Mouse (Mus musculus): ENCODE measurements around the gene Pgap2. TPM values are rescaled to one million over a fixed set of nuclear protein-coding genes. Genes with fewer than 3 reads are reported as not detected.

The Pgap2 gene
- polyA plus RNA-seq, 1 experiment, result 58.0 TPM

DNA sequence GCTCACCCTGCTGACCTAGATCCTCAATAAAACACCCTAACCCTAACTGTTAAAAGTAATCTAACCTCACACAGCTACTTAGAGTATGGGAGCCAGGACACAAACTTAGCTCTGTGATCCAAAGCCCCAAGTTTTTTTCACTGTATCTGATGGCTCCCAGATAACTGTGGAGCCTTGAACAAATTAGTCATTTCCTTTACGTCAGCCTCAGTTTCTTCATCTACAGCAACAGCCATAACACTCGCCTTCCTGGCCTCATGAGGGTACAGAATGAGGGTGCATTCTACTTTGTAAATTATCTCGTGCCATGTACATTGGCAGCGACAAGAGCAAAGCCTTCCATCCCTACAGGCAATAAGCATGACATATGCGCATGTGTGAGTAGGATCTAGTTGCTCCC is 32.4 kb downstream of the Pgap2 start:
- 74% methylated on average over 5 of the region's 5 CpGs for WGBS
- TF ChIP-seq POLR2A (IDR thresholded peaks at IDR 0.05; ENCODE audit: low read depth, low read length) (no peak), CTCF (IDR thresholded peaks at IDR 0.05; ENCODE audit: extremely low read depth, insufficient read length, insufficient replicate concordance, low read depth, low read length) (no peak)
- H3K27me3 ChIP-seq (ENCODE audit: control insufficient read depth, insufficient read depth, low read length), result no peaks in the 10 kb centered on the region
- H3K4me3 ChIP-seq (ENCODE audit: low read depth, low read length), result no peak overlapping the region
- no peak overlapping the region for H3K27ac ChIP-seq (ENCODE audit: insufficient read depth, low read depth, low read length)
- H3K36me3 ChIP-seq (ENCODE audit: control insufficient read depth, insufficient read depth, low read length), result peaks cover 36% of the 10 kb centered on the region
- H3K4me1 ChIP-seq (ENCODE audit: control insufficient read depth, insufficient read depth, insufficient read length, low read length), result peaks cover 46% of the 10 kb centered on the region

DNA sequence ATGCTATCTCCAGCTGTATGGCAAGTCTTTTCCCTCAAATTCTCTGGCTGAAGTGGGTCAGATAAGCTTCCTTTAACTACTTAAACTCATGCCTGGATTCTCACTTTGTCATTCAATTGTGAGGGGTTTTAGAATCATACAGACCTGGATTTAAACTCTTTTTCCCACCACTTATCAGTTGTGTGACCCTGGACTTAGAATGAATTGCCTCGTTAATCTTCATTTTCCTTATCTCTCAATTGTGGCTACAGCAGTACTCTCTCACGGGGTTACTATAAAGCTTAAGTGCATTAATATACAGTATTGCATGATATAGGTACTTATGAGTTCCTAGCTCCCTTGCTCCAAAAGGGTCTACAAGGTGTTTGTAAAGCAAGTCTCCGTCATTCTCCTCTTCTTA is 32.9 kb downstream of the Pgap2 start:
- peaks cover 51% of the 10 kb centered on the region for H3K4me1 ChIP-seq (ENCODE audit: control insufficient read depth, insufficient read depth, insufficient read length, low read length)
- 40% methylated on average over 3 of the region's 3 CpGs for WGBS
- peak overlapping the region; percentile 74; the same call in 1 of the 2 replicates for H3K27ac ChIP-seq (ENCODE audit: insufficient read depth, low read depth, low read length)
- peaks cover 31% of the 10 kb centered on the region for H3K36me3 ChIP-seq (ENCODE audit: control insufficient read depth, insufficient read depth, low read length)
- TF ChIP-seq POLR2A (IDR thresholded peaks at IDR 0.05; ENCODE audit: low read depth, low read length) (no peak), CTCF (IDR thresholded peaks at IDR 0.05; ENCODE audit: extremely low read depth, insufficient read length, insufficient replicate concordance, low read depth, low read length) (no peak)
- H3K4me3 ChIP-seq (ENCODE audit: low read depth, low read length), result no peak overlapping the region
- no peaks in the 10 kb centered on the region for H3K27me3 ChIP-seq (ENCODE audit: control insufficient read depth, insufficient read depth, low read length)

DNA sequence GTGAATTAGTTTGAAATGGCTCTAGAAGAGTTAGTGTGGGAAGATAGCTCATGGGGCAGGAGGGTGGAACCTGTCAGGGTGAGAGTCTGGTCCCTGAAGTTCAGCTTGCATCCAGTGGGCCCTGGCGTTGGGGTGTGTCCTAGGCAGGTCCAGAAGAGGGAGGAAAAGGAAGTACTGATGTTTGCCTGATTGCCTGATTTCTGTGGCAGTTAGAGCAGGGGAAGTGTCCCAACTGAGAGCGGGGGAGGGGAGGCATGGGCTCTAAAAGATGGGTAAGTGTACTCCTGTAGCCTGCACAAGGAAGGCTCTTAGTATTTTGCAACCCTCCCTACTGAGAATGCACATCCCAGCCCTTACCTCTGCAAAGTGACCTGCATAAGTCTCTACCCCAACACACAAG is 33.9 kb downstream of the Pgap2 start:
- H3K4me3 ChIP-seq (ENCODE audit: low read depth, low read length), result no peak overlapping the region
- peaks cover 26% of the 10 kb centered on the region for H3K36me3 ChIP-seq (ENCODE audit: control insufficient read depth, insufficient read depth, low read length)
- peaks cover 54% of the 10 kb centered on the region for H3K4me1 ChIP-seq (ENCODE audit: control insufficient read depth, insufficient read depth, insufficient read length, low read length)
- no peak for TF ChIP-seq POLR2A (IDR thresholded peaks at IDR 0.05; ENCODE audit: low read depth, low read length)
- no peak for TF ChIP-seq CTCF (IDR thresholded peaks at IDR 0.05; ENCODE audit: extremely low read depth, insufficient read length, insufficient replicate concordance, low read depth, low read length)
- WGBS, result 55% methylated on average over 2 of the region's 2 CpGs
- peak overlapping the region; percentile 74 for H3K27ac ChIP-seq (ENCODE audit: insufficient read depth, low read depth, low read length)
- no peaks in the 10 kb centered on the region for H3K27me3 ChIP-seq (ENCODE audit: control insufficient read depth, insufficient read depth, low read length)

DNA sequence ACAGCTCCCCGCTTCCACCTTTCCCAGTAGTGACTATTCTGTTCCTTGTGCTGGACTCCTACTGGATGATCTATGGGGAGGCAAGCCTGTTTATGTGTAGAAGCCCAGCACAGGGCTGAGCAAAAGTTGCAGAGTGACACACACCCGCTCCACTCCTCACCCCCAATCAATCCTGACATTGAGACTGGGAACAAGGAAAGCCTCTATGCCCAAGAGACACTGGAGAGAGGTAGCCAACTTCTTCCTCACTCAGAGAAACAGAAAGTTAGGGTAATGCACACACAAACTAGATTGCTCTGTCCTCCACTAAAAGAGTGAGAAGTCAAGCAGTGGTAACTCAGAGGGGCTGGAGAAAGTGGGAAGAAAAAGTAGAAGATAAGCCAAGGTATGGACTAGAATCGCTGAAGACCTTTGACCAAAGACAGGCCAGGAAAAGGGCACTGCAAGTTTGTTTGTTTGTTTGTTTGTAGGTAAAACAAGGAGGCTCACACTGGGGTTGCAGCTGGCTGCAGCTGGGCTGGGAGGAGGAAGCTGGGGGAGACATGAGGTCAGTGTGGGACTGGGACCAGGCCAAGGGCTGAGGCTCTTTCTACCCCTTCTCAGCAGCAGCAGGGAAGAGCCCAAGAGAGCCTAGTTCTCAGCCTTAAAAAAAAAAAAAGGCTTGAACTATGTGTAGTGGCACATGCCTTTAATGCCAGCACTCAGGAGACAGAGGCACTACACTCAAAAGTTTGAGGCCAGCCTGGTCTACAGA is 35.0 kb downstream of the Pgap2 start:
- no peak overlapping the region for H3K4me3 ChIP-seq (ENCODE audit: low read depth, low read length)
- TF ChIP-seq POLR2A (IDR thresholded peaks at IDR 0.05; ENCODE audit: low read depth, low read length) (no peak), CTCF (IDR thresholded peaks at IDR 0.05; ENCODE audit: extremely low read depth, insufficient read length, insufficient replicate concordance, low read depth, low read length) (no peak)
- 39% methylated on average over 3 of the region's 3 CpGs for WGBS
- no peaks in the 10 kb centered on the region for H3K27me3 ChIP-seq (ENCODE audit: control insufficient read depth, insufficient read depth, low read length)
- H3K36me3 ChIP-seq (ENCODE audit: control insufficient read depth, insufficient read depth, low read length), result peaks cover 16% of the 10 kb centered on the region
- peaks cover 54% of the 10 kb centered on the region for H3K4me1 ChIP-seq (ENCODE audit: control insufficient read depth, insufficient read depth, insufficient read length, low read length)
- H3K27ac ChIP-seq (ENCODE audit: insufficient read depth, low read depth, low read length), result peak overlapping the region; percentile 74

DNA sequence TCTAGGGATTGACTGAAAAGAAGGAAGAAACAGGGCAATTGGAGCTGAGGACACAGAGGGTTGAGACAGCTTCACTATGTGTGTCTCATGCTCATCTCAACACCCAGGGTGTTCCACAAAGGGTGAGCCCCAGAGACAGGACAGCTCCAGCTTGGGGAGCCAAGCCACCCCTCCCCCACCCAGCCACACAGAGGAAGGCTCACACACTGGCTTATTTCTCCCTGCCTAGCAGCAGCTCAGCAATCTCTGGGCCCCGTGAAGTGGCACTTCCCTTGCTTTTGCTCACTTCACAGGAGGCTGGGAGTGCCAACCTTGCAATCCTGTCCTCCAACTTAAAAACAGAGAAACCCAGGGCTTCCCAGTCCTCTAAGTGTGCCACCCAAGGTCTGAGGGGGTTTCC is 35.8 kb downstream of the Pgap2 start:
- peak overlapping the region; percentile 74 for H3K27ac ChIP-seq (ENCODE audit: insufficient read depth, low read depth, low read length)
- no peaks in the 10 kb centered on the region for H3K27me3 ChIP-seq (ENCODE audit: control insufficient read depth, insufficient read depth, low read length)
- no peak overlapping the region for H3K4me3 ChIP-seq (ENCODE audit: low read depth, low read length)
- TF ChIP-seq POLR2A (IDR thresholded peaks at IDR 0.05; ENCODE audit: low read depth, low read length) (no peak), CTCF (IDR thresholded peaks at IDR 0.05; ENCODE audit: extremely low read depth, insufficient read length, insufficient replicate concordance, low read depth, low read length) (no peak)
- peaks cover 12% of the 10 kb centered on the region for H3K36me3 ChIP-seq (ENCODE audit: control insufficient read depth, insufficient read depth, low read length)
- WGBS, result 11% methylated on average over 1 of the region's 1 CpGs
- peaks cover 54% of the 10 kb centered on the region for H3K4me1 ChIP-seq (ENCODE audit: control insufficient read depth, insufficient read depth, insufficient read length, low read length)

DNA sequence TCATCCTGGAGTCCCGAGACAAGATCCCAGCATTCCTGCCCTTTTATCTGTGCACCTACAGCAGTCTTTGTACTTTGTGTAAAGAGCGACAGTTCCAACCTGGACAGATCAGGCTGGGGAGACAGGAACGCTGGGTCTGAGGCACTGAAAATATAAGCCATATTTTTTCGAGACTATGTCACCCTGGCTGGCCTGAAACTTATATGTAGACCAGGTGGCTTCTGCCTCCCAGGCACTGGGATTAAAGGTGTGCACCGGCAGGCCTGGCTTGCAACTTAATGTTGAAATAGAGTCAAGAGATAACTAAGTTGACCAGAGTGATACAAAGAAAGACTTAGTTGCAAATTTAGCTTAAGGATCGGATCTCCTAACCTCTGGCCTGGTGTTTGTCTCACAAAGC is 36.3 kb downstream of the Pgap2 start:
- peak overlapping the region; percentile 74 for H3K27ac ChIP-seq (ENCODE audit: insufficient read depth, low read depth, low read length)
- 21% methylated on average over 6 of the region's 6 CpGs for WGBS
- H3K36me3 ChIP-seq (ENCODE audit: control insufficient read depth, insufficient read depth, low read length), result peaks cover 7% of the 10 kb centered on the region
- peaks cover 54% of the 10 kb centered on the region for H3K4me1 ChIP-seq (ENCODE audit: control insufficient read depth, insufficient read depth, insufficient read length, low read length)
- no peaks in the 10 kb centered on the region for H3K27me3 ChIP-seq (ENCODE audit: control insufficient read depth, insufficient read depth, low read length)
- H3K4me3 ChIP-seq (ENCODE audit: low read depth, low read length), result no peak overlapping the region
- TF ChIP-seq POLR2A (IDR thresholded peaks at IDR 0.05; ENCODE audit: low read depth, low read length) (no peak), CTCF (IDR thresholded peaks at IDR 0.05; ENCODE audit: extremely low read depth, insufficient read length, insufficient replicate concordance, low read depth, low read length) (no peak)

DNA sequence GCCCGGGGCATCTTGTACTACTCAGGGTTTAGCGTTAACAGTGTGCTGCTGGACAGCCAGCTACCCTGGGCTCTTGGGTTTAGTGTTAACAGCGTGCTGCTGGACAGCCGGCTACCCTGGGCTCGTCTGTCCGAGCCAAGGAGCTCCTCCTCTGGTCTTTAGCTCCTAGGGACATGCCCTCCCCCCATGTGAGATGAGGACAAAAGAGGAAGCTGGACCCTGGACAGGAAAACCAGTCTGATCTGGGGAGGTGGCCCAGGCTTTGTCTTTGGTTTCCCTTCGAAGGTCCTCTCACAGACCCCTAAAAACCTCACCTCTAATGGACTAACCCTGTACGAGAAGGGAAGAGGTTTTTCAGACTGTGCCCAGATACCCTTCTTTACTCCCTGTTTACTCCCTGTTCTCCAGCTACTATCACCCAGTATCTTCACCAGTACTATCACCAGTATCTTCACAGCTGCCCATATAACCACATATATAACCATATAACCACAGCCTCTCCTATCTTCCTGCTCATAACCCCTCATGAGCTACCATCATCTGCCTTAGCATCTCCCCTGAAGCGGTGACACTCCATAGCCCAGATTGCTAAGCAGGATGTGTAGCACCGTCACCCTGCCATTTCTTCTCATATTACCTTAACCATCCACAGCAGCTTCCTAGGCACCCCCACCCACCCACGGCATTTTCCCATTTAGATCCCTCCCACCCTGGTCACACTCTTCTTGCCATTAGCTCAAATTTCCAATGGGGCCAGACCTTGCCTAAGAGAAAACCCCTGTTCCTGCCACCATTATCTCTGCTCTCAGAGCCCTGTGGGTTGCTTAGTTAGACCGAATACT is 37.2 kb downstream of the Pgap2 start:
- peaks cover 4% of the 10 kb centered on the region; the same call in 1 of the 2 replicates for H3K36me3 ChIP-seq (ENCODE audit: control insufficient read depth, insufficient read depth, low read length)
- no peaks in the 10 kb centered on the region for H3K27me3 ChIP-seq (ENCODE audit: control insufficient read depth, insufficient read depth, low read length)
- peak overlapping the region; percentile 74 for H3K27ac ChIP-seq (ENCODE audit: insufficient read depth, low read depth, low read length)
- peak overlapping the region; percentile 17 for H3K4me3 ChIP-seq (ENCODE audit: low read depth, low read length)
- TF ChIP-seq CTCF (IDR thresholded peaks at IDR 0.05; ENCODE audit: extremely low read depth, insufficient read length, insufficient replicate concordance, low read depth, low read length), result no peak
- no peak for TF ChIP-seq POLR2A (IDR thresholded peaks at IDR 0.05; ENCODE audit: low read depth, low read length)
- peaks cover 51% of the 10 kb centered on the region for H3K4me1 ChIP-seq (ENCODE audit: control insufficient read depth, insufficient read depth, insufficient read length, low read length)
- 69% methylated on average over 12 of the region's 12 CpGs for WGBS
